Mouse (Mus musculus) E14TG2a.4 (cell line): ENCODE measurements around the gene Gne.

ENCODE experiments used
- H3K27me3 ChIP-seq: 2 replicates; pipeline ENCODE4 v1.6.1; 2014; ENCODE audit warnings: low read length, control low read depth; ENCODE audit not compliant: insufficient read depth
- H3K36me3 ChIP-seq: 2 replicates; pipeline ENCODE4 v1.6.1; 2014; ENCODE audit warnings: low read length, control low read depth; ENCODE audit not compliant: insufficient read depth
- H3K4me1 ChIP-seq: replicated peaks from 2 replicates; pipeline ENCODE4 v1.6.1; 2014; ENCODE audit warnings: low read depth, low read length, control low read depth
- H3K4me3 ChIP-seq: replicated peaks from 2 replicates; pipeline ENCODE4 v1.5.1; 2014; ENCODE audit warnings: mild to moderate bottlenecking, low read length
- H3K9me3 ChIP-seq: 2 replicates; pipeline ENCODE4 v1.6.1; 2014; ENCODE audit warnings: low read length, control low read depth
- CTCF ChIP-seq: conservative IDR thresholded peaks from 2 replicates; pipeline ENCODE4 v1.5.1; 2014; ENCODE audit warnings: low read length
- NANOG ChIP-seq: IDR thresholded peaks from 2 replicates; pipeline ENCODE4 v1.6.1; 2014; ENCODE audit warnings: borderline replicate concordance, low read length, mixed read lengths
- POU5F1 ChIP-seq: IDR thresholded peaks from 2 replicates; pipeline ENCODE4 v1.6.1; 2014; ENCODE audit warnings: low read length, borderline replicate concordance

The Gne gene

DNA sequence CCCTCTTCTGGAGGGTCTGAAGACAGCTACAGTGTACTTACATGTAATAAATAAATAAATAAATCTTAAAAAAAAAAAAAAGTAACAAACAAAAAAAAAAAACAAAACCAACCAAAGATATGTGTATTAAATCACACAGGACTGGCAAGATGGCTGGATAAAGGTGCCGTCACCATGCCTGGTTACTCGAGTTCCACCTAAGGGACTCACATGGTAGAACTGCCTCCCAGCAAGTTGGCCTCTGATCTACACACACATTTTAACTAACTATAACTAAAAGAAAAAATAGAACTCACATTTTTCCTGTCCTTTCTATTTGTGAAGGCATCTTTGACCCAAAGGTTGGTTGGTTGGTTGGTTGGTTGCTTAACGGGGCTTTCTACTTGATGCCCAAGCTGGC lies 72.2 kb downstream of the Gne start:
- Histone ChIP-seq H3K9me3 (no peaks in the 10 kb centered on the region), H3K36me3 (peaks cover 67% of the 10 kb centered on the region), H3K4me1 (peaks cover 55% of the 10 kb centered on the region), H3K27me3 (no peaks in the 10 kb centered on the region), H3K4me3 (peak overlapping the region; percentile 100)
- TF ChIP-seq POU5F1 (no peak), NANOG (no peak), CTCF (no peak)

- Histone ChIP-seq H3K4me1 (peaks cover 46% of the 10 kb centered on the region), H3K4me3 (peak overlapping the region; percentile 100), H3K9me3 (no peaks in the 10 kb centered on the region), H3K36me3 (peaks cover 59% of the 10 kb centered on the region), H3K27me3 (no peaks in the 10 kb centered on the region)
- no peak for TF ChIP-seq CTCF
- no peak for TF ChIP-seq POU5F1
- TF ChIP-seq NANOG, result no peak
Observed at GRCm38 (mm10) chr4:44010893-44011292, 73.1 kb downstream of the Gne start.

GRCm38 (mm10) chr4:44010176-44010575 lies 73.8 kb downstream of the Gne start:
- no peak for TF ChIP-seq NANOG
- TF ChIP-seq POU5F1, result no peak
- TF ChIP-seq CTCF, result no peak
- peaks cover 47% of the 10 kb centered on the region for H3K4me1 ChIP-seq

GRCm38 (mm10) chr4:44004623-44005409 lies 79.2 kb downstream of the Gne start:
- peaks cover 28% of the 10 kb centered on the region for H3K4me1 ChIP-seq
- TF ChIP-seq POU5F1, result no peak
- TF ChIP-seq NANOG, result no peak
- no peak for TF ChIP-seq CTCF
- H3K4me3 ChIP-seq, result peak overlapping the region; percentile 75
- no peaks in the 10 kb centered on the region for H3K27me3 ChIP-seq
- H3K36me3 ChIP-seq, result peaks cover 24% of the 10 kb centered on the region
- no peaks in the 10 kb centered on the region for H3K9me3 ChIP-seq

More at GRCm38 (mm10) chr4:44010176-44010575, 73.8 kb downstream of the Gne start:
- Histone ChIP-seq H3K9me3 (no peaks in the 10 kb centered on the region), H3K27me3 (no peaks in the 10 kb centered on the region), H3K36me3 (peaks cover 57% of the 10 kb centered on the region), H3K4me3 (no peak overlapping the region)

- Histone ChIP-seq H3K9me3 (no peaks in the 10 kb centered on the region), H3K4me1 (peaks cover 24% of the 10 kb centered on the region), H3K36me3 (peaks cover 24% of the 10 kb centered on the region), H3K27me3 (no peaks in the 10 kb centered on the region), H3K4me3 (peak within 1 kb of the TSS; percentile 75)
- no peak for TF ChIP-seq POU5F1
- TF ChIP-seq NANOG, result no peak
- TF ChIP-seq CTCF, result no peak
Observed at GRCm38 (mm10) chr4:44004126-44004525, 79.9 kb downstream of the Gne start, which contains the start of gene Clta. Gene Clta, plus strand, starts transcription at chr4:44004452.

GRCm38 (mm10) chr4:44003622-44004021 lies 80.4 kb downstream of the Gne start:
- Histone ChIP-seq H3K4me1 (peaks cover 24% of the 10 kb centered on the region), H3K9me3 (no peaks in the 10 kb centered on the region), H3K36me3 (peaks cover 24% of the 10 kb centered on the region), H3K27me3 (no peaks in the 10 kb centered on the region), H3K4me3 (peak overlapping the region; percentile 75)
- TF ChIP-seq POU5F1 (no peak), CTCF (no peak), NANOG (no peak)

DNA sequence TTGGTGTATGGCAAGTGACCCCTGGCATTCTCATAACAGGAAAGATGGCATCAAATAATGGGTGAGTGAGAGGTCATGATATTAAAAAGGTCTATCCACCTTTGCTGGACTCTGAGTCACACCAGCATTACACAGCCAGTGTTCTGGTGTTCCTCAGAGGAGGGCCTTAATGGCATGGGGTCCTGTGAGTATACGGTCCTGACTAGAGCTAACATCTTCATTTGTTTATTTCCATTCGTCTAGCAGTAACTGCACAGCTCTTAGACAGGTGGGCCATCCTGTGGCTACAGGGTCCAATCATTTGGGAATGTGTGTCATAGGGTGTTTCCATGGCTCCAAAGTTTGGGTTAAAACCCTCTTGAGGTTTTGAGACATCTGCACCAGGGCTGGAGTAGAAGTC lies 89.6 kb downstream of the Gne start:
- H3K4me1 ChIP-seq, result peaks cover 55% of the 10 kb centered on the region
- H3K36me3 ChIP-seq, result peaks cover 12% of the 10 kb centered on the region

GRCm38 (mm10) chr4:43993072-43993471 lies 90.9 kb downstream of the Gne start:
- TF ChIP-seq NANOG (no peak), POU5F1 (no peak), CTCF (no peak)
- Histone ChIP-seq H3K4me3 (peak overlapping the region; percentile 84), H3K27me3 (no peaks in the 10 kb centered on the region), H3K9me3 (no peaks in the 10 kb centered on the region), H3K4me1 (peaks cover 58% of the 10 kb centered on the region), H3K36me3 (peaks cover 18% of the 10 kb centered on the region)

More for the DNA sequence above, 89.6 kb downstream of the Gne start:
- Histone ChIP-seq H3K27me3 (no peaks in the 10 kb centered on the region), H3K4me3 (peak overlapping the region; percentile 84), H3K9me3 (no peaks in the 10 kb centered on the region)
- no peak for TF ChIP-seq POU5F1
- TF ChIP-seq NANOG, result no peak
- TF ChIP-seq CTCF, result no peak

GRCm38 (mm10) chr4:43988976-43989375 lies 95.0 kb downstream of the Gne start:
- H3K9me3 ChIP-seq, result no peaks in the 10 kb centered on the region
- TF ChIP-seq CTCF, result no peak
- no peak for TF ChIP-seq NANOG
- no peak for TF ChIP-seq POU5F1
- H3K4me3 ChIP-seq, result no peak overlapping the region
- peaks cover 11% of the 10 kb centered on the region for H3K36me3 ChIP-seq
- H3K27me3 ChIP-seq, result peaks cover 20% of the 10 kb centered on the region
- peaks cover 31% of the 10 kb centered on the region for H3K4me1 ChIP-seq
